Mouse (Mus musculus): ENCODE measurements around the gene Rhot2. TPM values are rescaled to one million over a fixed set of nuclear protein-coding genes. Genes with fewer than 3 reads are reported as not detected.
A peak's percentile ranks its signal among the peaks of the same experiment; 100 is the strongest.

Rhot2 gene
- polyA plus RNA-seq, 1 experiment from 2014 or later = 9.8 TPM

DNA sequence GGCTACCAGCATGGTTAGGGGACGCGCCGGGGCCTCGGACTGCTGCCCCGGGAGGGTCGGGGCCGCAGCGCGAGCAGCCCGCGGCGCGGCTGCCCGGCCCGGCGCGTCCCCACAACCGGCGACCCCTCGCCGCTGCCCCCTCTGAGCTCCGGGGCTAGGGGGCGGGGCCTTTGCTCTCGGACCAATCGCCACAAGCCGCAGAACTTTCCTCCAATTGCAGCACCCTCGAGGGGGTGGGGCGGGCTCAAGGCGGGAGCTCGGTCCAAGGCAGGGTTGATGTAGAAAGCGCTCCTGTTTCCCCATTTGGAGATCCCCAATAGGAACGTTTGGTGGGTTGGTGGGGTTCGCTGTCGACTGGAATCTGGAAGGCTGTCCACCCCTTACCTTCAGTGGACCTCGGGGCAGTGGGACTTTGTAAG, 47.7 kb downstream of the Rhot2 start, which contains the start of gene Metrn:
Metrn (minus strand) TSS at position 186 of the 419 bp plus-strand sequence.
- peak within 1 kb of the TSS; percentile 72 for H3K9ac ChIP-seq (replicated peaks)
- DNase-seq (peak; percentile 91), ATAC-seq (peak; percentile 67)
- no peak for TF ChIP-seq CTCF (IDR thresholded peaks at IDR 0.05; ENCODE audit: low read depth)
- no peak for TF ChIP-seq EP300 (IDR thresholded peaks at IDR 0.05; ENCODE audit: low read depth)
- H3K4me2 ChIP-seq (ENCODE audit: low read depth, low read length) = peak within 1 kb of the TSS; percentile 98
- peak within 1 kb of the TSS; percentile 89 for H3K4me3 ChIP-seq (ENCODE audit: low read depth, low read length)
- no peaks in the 10 kb centered on the region for H3K9me3 ChIP-seq (ENCODE audit: low read length)
- peaks cover 22% of the 10 kb centered on the region for H3K4me1 ChIP-seq (ENCODE audit: insufficient read depth)
- no peaks in the 10 kb centered on the region for H3K36me3 ChIP-seq (replicated peaks; ENCODE audit: insufficient read depth, low read length)
- 0 out of 2 replicates have a peak, but pooled peaks cover 4% of the 10 kb centered on the region for H3K27me3 ChIP-seq (ENCODE audit: insufficient read depth, low read length)
- no peak within 1 kb of the TSS for H3K27ac ChIP-seq (ENCODE audit: low read depth)
- WGBS (ENCODE audit: insufficient replicate concordance) = under 1% methylated on average over 34 of the region's 35 CpGs

- TF ChIP-seq CTCF (IDR thresholded peaks at IDR 0.05; ENCODE audit: low read depth) = no peak
- Histone ChIP-seq H3K4me1 (ENCODE audit: insufficient read depth) (peaks cover 25% of the 10 kb centered on the region), H3K27me3 (ENCODE audit: insufficient read depth, low read length) (0 out of 2 replicates have a peak, but pooled peaks cover 1% of the 10 kb centered on the region), H3K4me3 (ENCODE audit: low read depth, low read length) (peak overlapping the region; percentile 89), H3K9ac (replicated peaks) (peak overlapping the region; percentile 72), H3K9me3 (ENCODE audit: low read length) (no peaks in the 10 kb centered on the region), H3K4me2 (ENCODE audit: low read depth, low read length) (peak overlapping the region; percentile 98), H3K36me3 (replicated peaks; ENCODE audit: insufficient read depth, low read length) (no peaks in the 10 kb centered on the region), H3K27ac (ENCODE audit: low read depth) (no peak overlapping the region)
- no peak for DNase-seq
- WGBS (ENCODE audit: insufficient replicate concordance) = under 1% methylated on average over 37 of the region's 37 CpGs
- peak; percentile 1; the same call in 1 of the 2 replicates for ATAC-seq
Measured at GRCm38 (mm10) chr17:25796211-25796771, 48.4 kb downstream of the Rhot2 start.

DNA sequence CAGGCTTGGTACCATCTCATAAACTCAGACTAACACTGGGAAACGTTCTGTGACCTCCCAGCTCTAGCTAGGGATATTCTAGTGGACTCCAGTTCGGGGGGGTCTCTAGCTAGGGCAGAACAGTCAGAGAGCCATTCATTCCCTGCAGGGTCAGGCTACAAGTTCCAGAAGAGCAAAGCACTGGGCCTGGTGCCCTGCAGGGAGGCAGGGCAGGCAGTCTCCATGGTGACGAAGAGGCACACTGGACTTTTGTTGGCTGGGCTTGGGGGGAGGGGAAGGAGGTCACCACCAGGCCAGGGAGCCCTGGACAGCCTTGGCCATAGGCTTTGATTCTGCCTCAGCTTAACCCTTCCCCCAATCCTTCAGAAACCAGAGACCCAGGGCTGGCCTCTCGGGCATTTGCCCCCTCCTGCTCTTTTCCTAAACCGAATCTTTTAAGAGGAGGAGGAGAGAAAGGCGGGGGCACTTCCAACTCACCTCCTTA, 49.0 kb downstream of the Rhot2 start, which contains the start of gene AC134908.4:
AC134908.4 (minus strand) TSS at position 51 of the 484 bp plus-strand sequence.
- no peak for TF ChIP-seq CTCF (IDR thresholded peaks at IDR 0.05; ENCODE audit: low read depth)
- TF ChIP-seq EP300 (IDR thresholded peaks at IDR 0.05; ENCODE audit: low read depth) = no peak
- Histone ChIP-seq H3K9ac (replicated peaks) (peak within 1 kb of the TSS; percentile 72), H3K4me3 (ENCODE audit: low read depth, low read length) (peak within 1 kb of the TSS; percentile 89), H3K27me3 (ENCODE audit: insufficient read depth, low read length) (no peaks in the 10 kb centered on the region), H3K27ac (ENCODE audit: low read depth) (no peak within 1 kb of the TSS), H3K4me2 (ENCODE audit: low read depth, low read length) (peak within 1 kb of the TSS; percentile 98), H3K36me3 (replicated peaks; ENCODE audit: insufficient read depth, low read length) (no peaks in the 10 kb centered on the region), H3K9me3 (ENCODE audit: low read length) (no peaks in the 10 kb centered on the region), H3K4me1 (ENCODE audit: insufficient read depth) (peaks cover 27% of the 10 kb centered on the region)
- ATAC-seq = no peak
- 46% methylated on average over 6 of the region's 6 CpGs for WGBS (ENCODE audit: insufficient replicate concordance)
- DNase-seq = no peak

DNA sequence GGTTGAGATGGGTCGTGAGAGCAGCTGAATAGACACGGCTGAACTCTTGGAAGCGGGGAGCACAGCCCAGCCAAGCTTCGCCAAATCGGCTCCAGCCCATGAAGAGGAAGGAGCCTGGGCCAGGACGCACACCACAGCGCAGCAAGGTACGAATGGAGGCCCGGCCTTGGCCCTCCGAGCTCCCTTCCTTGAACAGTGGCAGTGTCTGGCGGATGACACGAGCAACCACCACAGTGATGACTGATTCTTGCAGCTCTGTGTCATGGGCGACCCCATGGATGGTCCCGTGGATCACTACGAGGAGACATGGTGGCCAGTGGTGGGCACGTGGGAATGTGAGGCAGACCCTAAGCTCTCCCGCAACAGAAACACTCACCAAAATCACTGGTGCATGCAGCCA, 49.7 kb downstream of the Rhot2 start:
- Histone ChIP-seq H3K36me3 (replicated peaks; ENCODE audit: insufficient read depth, low read length) (no peaks in the 10 kb centered on the region), H3K9ac (replicated peaks) (no peak overlapping the region), H3K4me2 (ENCODE audit: low read depth, low read length) (no peak overlapping the region), H3K27ac (ENCODE audit: low read depth) (no peak overlapping the region), H3K9me3 (ENCODE audit: low read length) (no peaks in the 10 kb centered on the region), H3K27me3 (ENCODE audit: insufficient read depth, low read length) (no peaks in the 10 kb centered on the region), H3K4me1 (ENCODE audit: insufficient read depth) (peaks cover 27% of the 10 kb centered on the region), H3K4me3 (ENCODE audit: low read depth, low read length) (no peak overlapping the region)
- ATAC-seq (no peak), DNase-seq (no peak)
- TF ChIP-seq EP300 (IDR thresholded peaks at IDR 0.05; ENCODE audit: low read depth) (no peak), CTCF (IDR thresholded peaks at IDR 0.05; ENCODE audit: low read depth) (no peak)
- WGBS (ENCODE audit: insufficient replicate concordance) = 86% methylated on average over 17 of the region's 17 CpGs

DNA sequence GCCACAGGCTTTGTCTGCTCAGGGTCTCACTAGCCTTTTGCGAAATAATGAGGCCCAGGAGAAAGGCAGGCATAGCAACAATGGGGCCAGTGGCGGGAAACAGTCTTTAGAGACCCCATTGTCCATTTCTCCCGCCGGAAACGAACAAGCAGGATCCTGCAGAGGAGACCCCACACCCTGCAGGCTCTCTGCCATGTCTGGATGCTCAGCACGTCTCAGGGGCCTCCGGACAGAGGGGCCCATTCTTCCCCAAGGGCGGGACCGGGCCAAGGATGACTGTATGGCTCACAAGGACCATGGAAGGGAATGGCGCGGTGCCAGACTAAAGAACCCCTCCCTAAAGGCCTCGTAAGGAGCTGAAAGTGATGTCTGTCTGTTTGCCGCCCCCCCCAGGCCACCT, 50.5 kb downstream of the Rhot2 start:
- H3K9ac ChIP-seq (replicated peaks) = no peak overlapping the region
- no peak for DNase-seq
- no peak for ATAC-seq
- TF ChIP-seq EP300 (IDR thresholded peaks at IDR 0.05; ENCODE audit: low read depth) = no peak
- H3K27me3 ChIP-seq (ENCODE audit: insufficient read depth, low read length) = no peaks in the 10 kb centered on the region
- H3K4me2 ChIP-seq (ENCODE audit: low read depth, low read length) = no peak overlapping the region
- peaks cover 27% of the 10 kb centered on the region for H3K4me1 ChIP-seq (ENCODE audit: insufficient read depth)
- no peaks in the 10 kb centered on the region for H3K9me3 ChIP-seq (ENCODE audit: low read length)
- H3K4me3 ChIP-seq (ENCODE audit: low read depth, low read length) = no peak overlapping the region
- H3K36me3 ChIP-seq (replicated peaks; ENCODE audit: insufficient read depth, low read length) = peaks cover 4% of the 10 kb centered on the region; the same call in 1 of the 2 replicates
- no peak overlapping the region for H3K27ac ChIP-seq (ENCODE audit: low read depth)
- WGBS (ENCODE audit: insufficient replicate concordance) = 82% methylated on average over 13 of the region's 13 CpGs

- ATAC-seq = peak; percentile 75
- peaks cover 27% of the 10 kb centered on the region for H3K4me1 ChIP-seq (ENCODE audit: insufficient read depth)
- peaks cover 4% of the 10 kb centered on the region; the same call in 1 of the 2 replicates for H3K36me3 ChIP-seq (replicated peaks; ENCODE audit: insufficient read depth, low read length)
- peak within 1 kb of the TSS; percentile 98 for H3K4me2 ChIP-seq (ENCODE audit: low read depth, low read length)
- TF ChIP-seq EP300 (IDR thresholded peaks at IDR 0.05; ENCODE audit: low read depth) = no peak
- no peak for TF ChIP-seq CTCF (IDR thresholded peaks at IDR 0.05; ENCODE audit: low read depth)
- peak; percentile 83 for DNase-seq
- 3% methylated on average over 14 of the region's 14 CpGs for WGBS (ENCODE audit: insufficient replicate concordance)
- H3K9ac ChIP-seq (replicated peaks) = peak within 1 kb of the TSS; percentile 77
- H3K4me3 ChIP-seq (ENCODE audit: low read depth, low read length) = peak within 1 kb of the TSS; percentile 79
- H3K9me3 ChIP-seq (ENCODE audit: low read length) = no peaks in the 10 kb centered on the region
- H3K27me3 ChIP-seq (ENCODE audit: insufficient read depth, low read length) = no peaks in the 10 kb centered on the region
- H3K27ac ChIP-seq (ENCODE audit: low read depth) = peak within 1 kb of the TSS; percentile 88
Measured at GRCm38 (mm10) chr17:25792615-25793014, 52.0 kb downstream of the Rhot2 start, which contains the start of gene Fam173a. Gene Fam173a, minus strand, starts transcription at chr17:25792901.

All from liver, postnatal 0 days (tissue).